Mouse (Mus musculus) liver, adult 2 months (tissue): ENCODE data around the gene Ccl26. TPM values are rescaled to one million over a fixed set of nuclear protein-coding genes. Genes with fewer than 3 reads are reported as not detected.
A peak's percentile ranks its signal among the peaks of the same experiment; 100 is the strongest.

Experiments used
- DNase-seq: peaks from one replicate; pipeline ENCODE4 v3.0.0-alpha.2; 2011; ENCODE audit warnings: low read depth, low spot score; ENCODE audit errors: extremely low read depth
- H3K27ac ChIP-seq: fragments of 200-500 bp; replicated peaks from 2 replicates; pipeline ENCODE4 v1.5.1; 2012; ENCODE audit warnings: low read depth, mild to moderate bottlenecking, control low read depth, inconsistent platforms, low read length; ENCODE audit not compliant: insufficient read depth
- H3K27me3 ChIP-seq: fragments of 200-500 bp; 2 replicates; pipeline ENCODE4 v1.6.1; 2012; ENCODE audit warnings: mild to moderate bottlenecking, moderate library complexity, low read length, inconsistent platforms; ENCODE audit not compliant: control insufficient read depth, insufficient read depth
- H3K36me3 ChIP-seq: fragments of 200-500 bp; 2 replicates; pipeline ENCODE4 v1.6.1; 2012; ENCODE audit warnings: low read length, inconsistent platforms; ENCODE audit not compliant: control insufficient read depth, insufficient read depth
- H3K4me1 ChIP-seq: fragments of 200-500 bp; 2 replicates; pipeline ENCODE4 v1.6.1; 2011; ENCODE audit warnings: low read length; ENCODE audit not compliant: control insufficient read depth, insufficient read depth
- H3K4me3 ChIP-seq: fragments of 200-500 bp; 2 replicates; pipeline ENCODE4 v1.5.1; 2011; ENCODE audit warnings: low read depth, mild to moderate bottlenecking, control low read depth, low read length, moderate library complexity; ENCODE audit not compliant: insufficient read depth
- H3K79me2 ChIP-seq: fragments of 200-500 bp; 2 replicates; pipeline ENCODE4 v1.6.1; 2012; ENCODE audit warnings: inconsistent platforms, mild to moderate bottlenecking, low read length, moderate library complexity; ENCODE audit not compliant: control insufficient read depth, insufficient read depth
- H3K9ac ChIP-seq: fragments of 200-500 bp; 2 replicates; pipeline ENCODE4 v1.6.1; 2012; ENCODE audit warnings: low read depth, mild to moderate bottlenecking, control low read depth, inconsistent platforms, low read length
- CTCF ChIP-seq: fragments of 200-500 bp; IDR thresholded peaks from 2 replicates; pipeline ENCODE4 v1.5.1; 2011; ENCODE audit warnings: low read depth, low read length, control low read depth
- POLR2A ChIP-seq: fragments of 200-500 bp; IDR thresholded peaks from 2 replicates; pipeline ENCODE4 v1.6.1; 2011; ENCODE audit warnings: low read length, control low read depth; ENCODE audit not compliant: insufficient read depth; ENCODE audit errors: extremely low read depth
- WGBS: fragments of 180-500 bp; shearing (Covaris S2); methylation state at CpG from one replicate; pipeline ENCODE4 v1.1.7; 2018; 5-methylcytosine and 5-hydroxymethylcytosine counted together
- polyA plus RNA-seq: library from polyadenylated mRNA; depleted of rRNA; stranded (reverse); fragments of >200 nt; gene quantifications from 2 replicates; pipeline ENCODE4 v1.2.3, GENCODE M21; 2012
- total RNA-seq: library from RNA; depleted of rRNA; stranded (reverse); fragments of >200 nt; gene quantifications from 2 replicates; pipeline ENCODE4 v1.2.3, GENCODE M21; 2014

The Ccl26 gene
- total and polyA plus RNA-seq, 2 experiments, result not detected

- H3K4me1 ChIP-seq, result no peaks in the 10 kb centered on the region
- no peak overlapping the region for H3K9ac ChIP-seq
- WGBS, result 29% methylated on average over 3 of the region's 3 CpGs
- no peak overlapping the region for H3K27ac ChIP-seq
- no peaks in the 10 kb centered on the region for H3K79me2 ChIP-seq
- no peak for TF ChIP-seq POLR2A
- TF ChIP-seq CTCF, result peak; percentile 9; the same call in 1 of the 2 replicates
- no peaks in the 10 kb centered on the region for H3K36me3 ChIP-seq
- no peak overlapping the region for H3K4me3 ChIP-seq
- H3K27me3 ChIP-seq, result no peaks in the 10 kb centered on the region
- no peak for DNase-seq
Observed at GRCm38 (mm10) chr5:135550910-135551309, 12.5 kb downstream of the Ccl26 start.

GRCm38 (mm10) chr5:135547990-135548389 lies 15.4 kb downstream of the Ccl26 start:
- no peak for TF ChIP-seq CTCF
- no peak for TF ChIP-seq POLR2A
- DNase-seq, result no peak
- Histone ChIP-seq H3K4me1 (no peaks in the 10 kb centered on the region), H3K9ac (no peak overlapping the region), H3K27ac (no peak overlapping the region), H3K4me3 (no peak overlapping the region), H3K79me2 (no peaks in the 10 kb centered on the region), H3K36me3 (no peaks in the 10 kb centered on the region), H3K27me3 (no peaks in the 10 kb centered on the region)
- 85% methylated on average over 2 of the region's 2 CpGs for WGBS

GRCm38 (mm10) chr5:135544865-135545797 lies 18.2 kb downstream of the Ccl26 start, which contains the start of gene Hip1:
Gene Hip1, minus strand, starts transcription at chr5:135545120.
- H3K27ac ChIP-seq, result no peak within 1 kb of the TSS
- under 1% methylated on average over 46 of the region's 46 CpGs for WGBS
- DNase-seq, result peak; percentile 90
- no peaks in the 10 kb centered on the region for H3K27me3 ChIP-seq
- peak within 1 kb of the TSS; percentile 64 for H3K4me3 ChIP-seq
- peak within 1 kb of the TSS; percentile 59 for H3K9ac ChIP-seq
- no peaks in the 10 kb centered on the region for H3K36me3 ChIP-seq
- TF ChIP-seq CTCF, result peak; percentile 57; the same call in 1 of the 2 replicates
- TF ChIP-seq POLR2A, result 0 out of 2 replicates have a peak, but pooled peaks have one; percentile 9
- H3K4me1 ChIP-seq, result no peaks in the 10 kb centered on the region
- H3K79me2 ChIP-seq, result no peaks in the 10 kb centered on the region

- no peaks in the 10 kb centered on the region for H3K27me3 ChIP-seq
- no peaks in the 10 kb centered on the region for H3K36me3 ChIP-seq
- H3K9ac ChIP-seq, result no peak overlapping the region; the same call in 1 of the 2 replicates
- TF ChIP-seq POLR2A (no peak), CTCF (no peak)
- no peaks in the 10 kb centered on the region for H3K4me1 ChIP-seq
- WGBS, result 9% methylated on average over 15 of the region's 15 CpGs
- no peaks in the 10 kb centered on the region for H3K79me2 ChIP-seq
- no peak for DNase-seq
- peak overlapping the region; percentile 64 for H3K4me3 ChIP-seq
- no peak overlapping the region for H3K27ac ChIP-seq
Observed at GRCm38 (mm10) chr5:135544032-135544558, 19.3 kb downstream of the Ccl26 start.

GRCm38 (mm10) chr5:135537794-135538214 lies 25.6 kb downstream of the Ccl26 start:
- H3K36me3 ChIP-seq, result no peaks in the 10 kb centered on the region
- TF ChIP-seq CTCF (no peak), POLR2A (no peak)
- no peaks in the 10 kb centered on the region for H3K79me2 ChIP-seq
- H3K4me1 ChIP-seq, result peaks cover 2% of the 10 kb centered on the region; the same call in 1 of the 2 replicates
- DNase-seq, result no peak
- no peak overlapping the region for H3K4me3 ChIP-seq
- H3K27ac ChIP-seq, result no peak overlapping the region
- H3K27me3 ChIP-seq, result no peaks in the 10 kb centered on the region
- H3K9ac ChIP-seq, result no peak overlapping the region
- 74% methylated on average over 10 of the region's 10 CpGs for WGBS

GRCm38 (mm10) chr5:135537326-135537725 lies 26.0 kb downstream of the Ccl26 start:
- H3K79me2 ChIP-seq, result no peaks in the 10 kb centered on the region
- peaks cover 3% of the 10 kb centered on the region for H3K4me1 ChIP-seq
- no peak overlapping the region for H3K4me3 ChIP-seq
- WGBS, result 67% methylated on average over 4 of the region's 4 CpGs
- no peak overlapping the region for H3K27ac ChIP-seq
- peak; percentile 19 for DNase-seq
- TF ChIP-seq CTCF, result no peak
- no peak for TF ChIP-seq POLR2A
- no peak overlapping the region for H3K9ac ChIP-seq
- no peaks in the 10 kb centered on the region for H3K36me3 ChIP-seq
- no peaks in the 10 kb centered on the region for H3K27me3 ChIP-seq
